Mouse (Mus musculus) limb, embryonic 11.5 days (tissue): ENCODE data around the gene Harbi1. TPM values are rescaled to one million over a fixed set of nuclear protein-coding genes. Genes with fewer than 3 reads are reported as not detected.
A peak's percentile ranks its signal among the peaks of the same experiment; 100 is the strongest.

Experiments used
- ATAC-seq: fragments of 200-750 bp; cut with Nextera tagmentation; 2 replicates; pipeline ENCODE4 v1.8.0; 2017; ENCODE audit warnings: low read depth; ENCODE audit not compliant: insufficient number of reproducible peaks, low FRiP score, low TSS enrichment
- DNase-seq: peaks from one replicate; pipeline ENCODE4 v3.0.0-alpha.2; 2015; ENCODE audit warnings: low spot score
- H3K27ac ChIP-seq: fragments of 300-500 bp; sonication (generic); replicated peaks from 2 replicates; pipeline ENCODE4 v1.5.1; 2014; ENCODE audit warnings: low read depth, mild to moderate bottlenecking, low read length
- H3K27me3 ChIP-seq: fragments of 300-500 bp; sonication (generic); 2 replicates; pipeline ENCODE4 v1.6.1; 2014; ENCODE audit warnings: mild to moderate bottlenecking, low read length, mixed read lengths; ENCODE audit not compliant: control insufficient read depth, insufficient read depth
- H3K36me3 ChIP-seq: fragments of 300-500 bp; sonication (generic); 2 replicates; pipeline ENCODE4 v1.6.1; 2014; ENCODE audit warnings: mild to moderate bottlenecking, low read length, moderate library complexity, mixed read lengths; ENCODE audit not compliant: control insufficient read depth, insufficient read depth
- H3K4me1 ChIP-seq: fragments of 300-500 bp; sonication (generic); 2 replicates; pipeline ENCODE4 v1.6.1; 2014; ENCODE audit warnings: low read length, mixed read lengths; ENCODE audit not compliant: control insufficient read depth, insufficient read depth
- H3K4me2 ChIP-seq: fragments of 300-500 bp; sonication (generic); 2 replicates; pipeline ENCODE4 v1.6.1; 2014; ENCODE audit warnings: low read depth, mild to moderate bottlenecking, moderate library complexity; ENCODE audit not compliant: severe bottlenecking
- H3K4me3 ChIP-seq: fragments of 300-500 bp; sonication (generic); 2 replicates; pipeline ENCODE4 v1.5.1; 2014; ENCODE audit warnings: low read depth, low read length
- H3K9ac ChIP-seq: fragments of 300-500 bp; sonication (generic); 2 replicates; pipeline ENCODE4 v1.6.1; 2014; ENCODE audit warnings: mild to moderate bottlenecking, low read length
- H3K9me3 ChIP-seq: fragments of 300-500 bp; sonication (generic); 2 replicates; pipeline ENCODE4 v1.6.1; 2016; ENCODE audit warnings: low read length; ENCODE audit not compliant: control insufficient read depth
- WGBS: fragments of 180-500 bp; shearing (Covaris S2); extraction: QIAGEN DNeasy Blood & Tissue Kit; methylation state at CpG from one replicate; pipeline ENCODE4 v1.1.7; 2014; 5-methylcytosine and 5-hydroxymethylcytosine counted together
- polyA plus RNA-seq: library from polyadenylated mRNA; unstranded; fragments of >200 nt; fragmentation: Nextera tagmentation; extraction: Ambion mirVana; gene quantifications from 2 replicates; pipeline ENCODE4 v1.2.1, GENCODE M21; 2014

Gene Harbi1
- polyA plus RNA-seq, 1 experiment from 2014 or later: 18.9 TPM

DNA sequence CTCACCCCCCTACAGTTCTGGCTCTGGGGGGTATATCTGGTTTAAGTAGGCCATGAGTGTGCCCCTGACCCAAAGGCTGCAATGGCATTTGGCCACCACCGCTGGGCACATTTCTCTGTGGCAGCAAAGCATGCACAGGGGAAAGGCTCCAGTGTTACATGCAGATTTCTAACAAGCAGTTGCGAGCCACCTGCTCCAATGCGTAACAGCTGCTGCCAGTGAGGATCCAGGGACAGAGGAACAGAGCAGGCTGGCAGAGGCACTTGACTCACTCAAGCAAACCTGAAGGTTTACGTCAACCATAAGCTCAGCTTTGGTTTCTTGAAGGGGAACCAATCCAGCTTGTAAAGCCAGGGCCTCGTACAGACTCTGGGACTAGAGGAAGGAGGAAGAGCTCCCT lies 35.8 kb upstream of the Harbi1 start:
- Histone ChIP-seq H3K4me3 (no peak overlapping the region), H3K4me2 (no peak overlapping the region), H3K36me3 (peaks cover 22% of the 10 kb centered on the region), H3K27ac (no peak overlapping the region), H3K9ac (no peak overlapping the region), H3K9me3 (no peaks in the 10 kb centered on the region), H3K4me1 (no peaks in the 10 kb centered on the region), H3K27me3 (no peaks in the 10 kb centered on the region)
- no peak for DNase-seq
- ATAC-seq: no peak
- WGBS: 94% methylated on average over 5 of the region's 5 CpGs

DNA sequence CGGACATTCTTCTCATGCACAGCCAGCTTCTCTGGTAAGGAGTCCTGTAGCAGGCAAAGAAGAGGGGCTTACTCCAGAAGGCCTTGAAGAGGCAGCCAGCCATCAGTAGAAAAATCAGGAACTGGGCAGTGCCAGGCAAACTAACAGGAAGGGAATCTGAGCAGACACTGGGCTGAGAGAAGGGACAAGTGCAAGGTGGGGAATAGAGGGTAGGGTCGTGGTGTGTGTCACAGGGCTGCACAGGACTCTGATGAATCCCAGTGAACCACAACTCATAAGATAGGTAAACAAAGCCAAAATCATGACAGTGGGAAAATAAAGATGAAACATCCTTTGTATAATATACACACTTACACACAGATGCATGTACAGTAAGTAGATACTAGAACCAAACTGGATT lies 34.2 kb upstream of the Harbi1 start:
- Histone ChIP-seq H3K9ac (no peak overlapping the region), H3K4me1 (no peaks in the 10 kb centered on the region), H3K27ac (no peak overlapping the region), H3K4me3 (no peak overlapping the region), H3K9me3 (no peaks in the 10 kb centered on the region), H3K27me3 (no peaks in the 10 kb centered on the region), H3K36me3 (peaks cover 15% of the 10 kb centered on the region), H3K4me2 (no peak overlapping the region)
- ATAC-seq: no peak
- DNase-seq: no peak
- 85% methylated on average over 2 of the region's 2 CpGs for WGBS

DNA sequence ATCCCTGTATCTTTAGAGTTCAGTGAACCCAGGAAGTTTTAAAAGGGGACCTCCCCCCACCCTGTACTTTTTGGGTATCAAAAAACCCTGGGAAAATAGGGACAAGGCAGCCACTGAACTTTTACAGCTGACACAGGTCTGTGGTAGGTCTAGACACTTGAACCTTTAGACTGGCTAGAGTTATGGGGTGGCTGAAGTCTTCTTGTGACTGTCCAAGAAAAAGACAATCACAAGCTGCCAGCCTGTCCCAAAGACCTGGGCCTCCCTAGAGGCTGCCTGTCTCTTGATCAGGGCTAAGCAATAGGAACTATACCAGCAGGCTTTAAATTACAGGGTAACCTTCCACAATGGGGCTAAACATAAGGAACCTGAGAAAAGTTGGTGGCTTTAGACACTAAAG lies 33.7 kb upstream of the Harbi1 start:
- DNase-seq: no peak
- Histone ChIP-seq H3K36me3 (peaks cover 15% of the 10 kb centered on the region), H3K4me1 (no peaks in the 10 kb centered on the region), H3K4me2 (no peak overlapping the region), H3K27ac (no peak overlapping the region), H3K9me3 (no peaks in the 10 kb centered on the region), H3K9ac (no peak overlapping the region), H3K4me3 (no peak overlapping the region), H3K27me3 (no peaks in the 10 kb centered on the region)
- ATAC-seq: no peak

DNA sequence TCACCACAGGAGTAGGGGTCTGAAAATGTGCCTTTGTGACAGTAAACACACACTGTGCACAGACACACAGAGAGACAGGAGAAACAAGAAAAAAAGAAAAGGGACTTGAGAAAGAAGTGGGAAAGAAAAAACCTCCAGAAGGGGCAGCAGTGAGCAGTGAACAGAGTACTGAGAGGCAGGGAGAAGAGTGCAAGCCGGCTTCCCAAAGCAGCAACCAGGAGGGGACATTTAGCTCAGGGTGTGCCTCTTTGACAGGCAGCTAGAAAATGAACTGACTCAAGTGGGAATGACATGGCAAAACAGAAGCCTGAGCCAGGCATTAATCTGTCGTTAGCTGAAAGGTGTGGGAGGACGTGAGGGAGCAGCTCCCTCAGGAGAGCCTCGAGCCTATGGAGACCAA lies 27.8 kb upstream of the Harbi1 start:
- H3K4me3 ChIP-seq: no peak overlapping the region
- no peaks in the 10 kb centered on the region for H3K9me3 ChIP-seq
- H3K27me3 ChIP-seq: no peaks in the 10 kb centered on the region
- peaks cover 7% of the 10 kb centered on the region; the same call in 1 of the 2 replicates for H3K36me3 ChIP-seq
- no peak overlapping the region for H3K27ac ChIP-seq
- DNase-seq: peak; percentile 58
- no peaks in the 10 kb centered on the region for H3K4me1 ChIP-seq
- ATAC-seq: no peak
- WGBS: 62% methylated on average over 4 of the region's 4 CpGs
- no peak overlapping the region for H3K4me2 ChIP-seq
- H3K9ac ChIP-seq: no peak overlapping the region

GRCm38 (mm10) chr2:91683919-91684318 lies 26.7 kb upstream of the Harbi1 start:
- Histone ChIP-seq H3K4me2 (no peak overlapping the region), H3K27me3 (no peaks in the 10 kb centered on the region), H3K9ac (no peak overlapping the region), H3K4me3 (no peak overlapping the region), H3K4me1 (no peaks in the 10 kb centered on the region), H3K36me3 (peaks cover 4% of the 10 kb centered on the region; the same call in 1 of the 2 replicates), H3K27ac (no peak overlapping the region), H3K9me3 (no peaks in the 10 kb centered on the region)
- no peak for ATAC-seq
- 81% methylated on average over 8 of the region's 8 CpGs for WGBS
- DNase-seq: no peak

GRCm38 (mm10) chr2:91689452-91689851 lies 21.2 kb upstream of the Harbi1 start:
- no peaks in the 10 kb centered on the region for H3K4me1 ChIP-seq
- no peak overlapping the region for H3K4me2 ChIP-seq
- no peak overlapping the region for H3K27ac ChIP-seq
- H3K9ac ChIP-seq: no peak overlapping the region
- no peaks in the 10 kb centered on the region for H3K27me3 ChIP-seq
- H3K36me3 ChIP-seq: peaks cover 2% of the 10 kb centered on the region; the same call in 1 of the 2 replicates
- no peak for DNase-seq
- ATAC-seq: no peak
- H3K4me3 ChIP-seq: no peak overlapping the region
- 87% methylated on average over 7 of the region's 7 CpGs for WGBS
- no peaks in the 10 kb centered on the region for H3K9me3 ChIP-seq

DNA sequence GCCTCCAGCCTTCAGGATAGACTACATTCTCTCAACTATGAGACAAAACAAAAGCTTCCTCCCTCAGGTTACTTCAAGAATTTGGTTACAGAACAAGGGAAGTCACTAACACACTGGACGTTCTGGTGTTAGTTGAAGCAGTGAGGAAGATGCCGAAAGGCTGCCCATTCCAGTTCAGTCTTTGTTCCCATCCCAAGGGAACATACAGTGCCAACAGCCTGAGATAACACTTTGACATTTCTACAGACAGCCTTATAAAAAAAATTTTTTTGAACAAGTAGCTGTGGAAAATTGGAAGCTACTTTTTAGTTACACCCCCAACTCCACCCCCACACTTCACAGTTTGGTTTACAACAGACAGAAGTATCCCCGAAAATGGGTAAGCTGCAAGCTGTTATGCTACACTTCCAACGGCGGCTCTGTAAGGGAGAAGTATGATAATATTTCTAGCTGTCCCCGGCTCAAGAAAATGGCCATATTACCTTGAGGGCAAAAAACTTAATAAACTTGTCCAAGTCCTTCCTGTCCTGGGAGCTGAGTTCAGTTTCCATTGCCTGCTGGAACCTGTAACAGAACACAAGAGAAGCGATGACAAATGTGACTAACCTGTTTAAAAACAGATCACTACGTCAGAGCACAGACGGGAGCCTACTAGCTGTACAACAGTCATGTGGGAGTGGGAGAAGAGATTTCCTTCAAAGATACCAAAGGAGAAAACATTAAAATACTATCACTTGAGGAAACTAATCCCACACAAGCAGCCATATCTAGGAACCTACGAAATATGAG lies 15.0 kb upstream of the Harbi1 start:
- Histone ChIP-seq H3K9ac (no peak overlapping the region), H3K4me2 (no peak overlapping the region), H3K9me3 (no peaks in the 10 kb centered on the region), H3K36me3 (no peaks in the 10 kb centered on the region), H3K4me1 (no peaks in the 10 kb centered on the region), H3K27ac (no peak overlapping the region), H3K27me3 (no peaks in the 10 kb centered on the region), H3K4me3 (no peak overlapping the region)
- 90% methylated on average over 10 of the region's 10 CpGs for WGBS
- DNase-seq: no peak
- ATAC-seq: no peak

DNA sequence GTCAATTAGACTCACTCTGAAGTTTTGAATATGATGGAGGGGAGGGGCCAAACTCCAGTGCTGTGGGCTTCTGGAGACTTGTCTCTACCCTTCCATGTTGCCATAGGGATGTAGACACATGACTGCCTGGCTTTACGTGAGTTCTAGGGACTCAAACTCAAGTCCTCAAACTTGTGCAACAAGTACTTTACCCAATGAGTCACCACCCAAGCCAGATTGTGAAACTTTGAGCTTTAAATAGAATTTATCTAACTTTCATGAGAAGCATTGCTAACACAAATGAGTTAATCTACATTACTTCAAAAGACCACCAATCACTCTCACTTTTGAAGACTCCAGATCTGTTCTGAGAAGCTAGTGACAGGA lies 14.4 kb upstream of the Harbi1 start:
- Histone ChIP-seq H3K36me3 (no peaks in the 10 kb centered on the region), H3K27me3 (no peaks in the 10 kb centered on the region), H3K9ac (no peak overlapping the region), H3K9me3 (no peaks in the 10 kb centered on the region), H3K27ac (no peak overlapping the region), H3K4me1 (no peaks in the 10 kb centered on the region), H3K4me2 (no peak overlapping the region), H3K4me3 (no peak overlapping the region)
- DNase-seq (no peak), ATAC-seq (no peak)
- 94% methylated on average over 1 of the region's 1 CpGs for WGBS

GRCm38 (mm10) chr2:91699225-91699624 lies 11.4 kb upstream of the Harbi1 start:
- ATAC-seq: no peak

More at GRCm38 (mm10) chr2:91699225-91699624, 11.4 kb upstream of the Harbi1 start:
- no peak overlapping the region for H3K9ac ChIP-seq
- H3K36me3 ChIP-seq: no peaks in the 10 kb centered on the region
- H3K27me3 ChIP-seq: no peaks in the 10 kb centered on the region
- H3K4me2 ChIP-seq: no peak overlapping the region
- WGBS: 77% methylated on average over 1 of the region's 1 CpGs
- no peak for DNase-seq
- H3K9me3 ChIP-seq: no peaks in the 10 kb centered on the region
- H3K4me3 ChIP-seq: no peak overlapping the region
- H3K27ac ChIP-seq: no peak overlapping the region
- no peaks in the 10 kb centered on the region for H3K4me1 ChIP-seq
